ENCODE assay signal across 7 mouse cellular contexts in genomic region chr7:127020491-127020890, GRCm38 (mm10). TPM values are rescaled to one million over a fixed set of nuclear protein-coding genes. Genes with fewer than 3 reads are reported as not detected.
DNase-seq lines count a peak whose midpoint lies in the region; ATAC-seq and TF ChIP-seq lines count a peak whose summit lies in the region.

No protein-coding gene starts in this region.

- H3K4me3 ChIP-seq in left cerebral cortex, adult 2 months = peak overlapping the region; percentile 69
- H3K4me3 ChIP-seq in embryonic fibroblast, embryonic 13.5 days (ENCODE audit: insufficient read depth, low read length) = peak overlapping the region; percentile 29
- peak overlapping the region; percentile 50 for H3K4me3 ChIP-seq in intestine, embryonic 15.5 days (replicated peaks)
- H3K4me3 ChIP-seq in neural tube, embryonic 13.5 days = peak overlapping the region; percentile 54

- TF ChIP-seq CTCF in left cerebral cortex, adult 2 months (IDR thresholded peaks at IDR 0.05) = no peak
- TF ChIP-seq CTCF in embryonic fibroblast, embryonic 13.5 days (IDR thresholded peaks at IDR 0.05; ENCODE audit: borderline replicate concordance, insufficient read depth, low read length) = no peak

- 32% methylated on average over 5 of the region's 5 CpGs for WGBS in intestine, embryonic 15.5 days
- WGBS in neural tube, embryonic 13.5 days = 43% methylated on average over 5 of the region's 5 CpGs

- H3K4me1 ChIP-seq in embryonic fibroblast, embryonic 13.5 days (ENCODE audit: control insufficient read depth, insufficient read depth, low read length) = peaks cover 8% of the 10 kb centered on the region; the same call in 1 of the 2 replicates
- peaks cover 81% of the 10 kb centered on the region for H3K4me1 ChIP-seq in intestine, embryonic 15.5 days (replicated peaks)
- peaks cover 87% of the 10 kb centered on the region for H3K4me1 ChIP-seq in neural tube, embryonic 13.5 days (replicated peaks)

- peak overlapping the region; percentile 58 for H3K9ac ChIP-seq in intestine, embryonic 15.5 days
- H3K9ac ChIP-seq in neural tube, embryonic 13.5 days = peak overlapping the region; percentile 82

- H3K9me3 ChIP-seq in intestine, embryonic 15.5 days = no peaks in the 10 kb centered on the region
- H3K9me3 ChIP-seq in neural tube, embryonic 13.5 days = no peaks in the 10 kb centered on the region

- H3K4me2 ChIP-seq in intestine, embryonic 15.5 days (replicated peaks) = peak overlapping the region; percentile 87
- H3K4me2 ChIP-seq in neural tube, embryonic 13.5 days = peak overlapping the region; percentile 71

- H3K27me3 ChIP-seq in intestine, embryonic 15.5 days (replicated peaks) = no peaks in the 10 kb centered on the region
- H3K27me3 ChIP-seq in neural tube, embryonic 13.5 days = no peaks in the 10 kb centered on the region

- peak in 1 of 2 experiments; percentile 32 for DNase-seq in left cerebral cortex, adult 2 months (ENCODE audit: extremely low spot score in 1 of 2, low spot score in 2 of 2)
- no peak for DNase-seq in left cerebral cortex, postnatal 4 days
- no peak for DNase-seq in urinary bladder, postnatal 4 days (ENCODE audit: low spot score in 2 of 2)
- no peak for DNase-seq in frontal cortex, postnatal 36 days (ENCODE audit: low spot score in 2 of 2)

- ATAC-seq in intestine, embryonic 15.5 days = no peak
- no peak for ATAC-seq in neural tube, embryonic 13.5 days (ENCODE audit: low read depth)

- no peak for TF ChIP-seq POLR2A in embryonic fibroblast, embryonic 13.5 days (IDR thresholded peaks at IDR 0.05; ENCODE audit: low read depth, low read length)

- intact Hi-C loops in left cerebral cortex, adult 2 months (cut with DNase I) = loop anchor here (5.0 kb wide), 1 partner anchor 198 kb away; no protein-coding TSS in a partner anchor
- intact Hi-C loops in left cerebral cortex, postnatal 4 days (cut with DNase I) = no loop called here

- H3K27ac ChIP-seq in left cerebral cortex, adult 2 months = peak overlapping the region; percentile 95
- no peak overlapping the region for H3K27ac ChIP-seq in embryonic fibroblast, embryonic 13.5 days (ENCODE audit: insufficient read depth, low read length)
- peak overlapping the region; percentile 77; the same call in 1 of the 2 replicates for H3K27ac ChIP-seq in intestine, embryonic 15.5 days
- peak overlapping the region; percentile 78 for H3K27ac ChIP-seq in neural tube, embryonic 13.5 days (replicated peaks)

- H3K36me3 ChIP-seq in intestine, embryonic 15.5 days = peaks cover 18% of the 10 kb centered on the region
- H3K36me3 ChIP-seq in neural tube, embryonic 13.5 days = peaks cover 31% of the 10 kb centered on the region

RNA-seq across cellular contexts. Expression of gene Gm42742, which starts 0.4 kb away (rescaled TPM):
- total RNA-seq in left cerebral cortex, adult 2 months (2021) = 10 to 100 TPM; 61.0 to 66.3 TPM
- total RNA-seq in left cerebral cortex, postnatal 4 days (2021) = 10 to 100 TPM; 36.7 to 48.6 TPM
- 13.5 and 15.7 TPM in 2 replicates for polyA plus RNA-seq in embryonic fibroblast, embryonic 13.5 days (2011; ENCODE audit: insufficient read length, low read depth, missing spikeins)
- 41.5 and 51.1 TPM in 2 replicates for polyA plus RNA-seq in intestine, embryonic 15.5 days (2015; fragmentation: Nextera tagmentation; extraction: Ambion mirVana)
- 47.8 and 81.0 TPM in 2 replicates for polyA plus RNA-seq in neural tube, embryonic 13.5 days (2015; fragmentation: Nextera tagmentation; extraction: Ambion mirVana)

RNA-seq across cellular contexts. Expression of gene Prrt2, which starts 0.5 kb away (rescaled TPM):
- 100 to 1,000 TPM; 214 to 216 TPM for total RNA-seq in left cerebral cortex, adult 2 months (2021)
- total RNA-seq in left cerebral cortex, postnatal 4 days (2021) = 100 to 1,000 TPM; 132 to 136 TPM
- 3.1 and 15.3 TPM in 2 replicates for polyA plus RNA-seq in embryonic fibroblast, embryonic 13.5 days (2011; ENCODE audit: insufficient read length, low read depth, missing spikeins)
- polyA plus RNA-seq in intestine, embryonic 15.5 days (2015; fragmentation: Nextera tagmentation; extraction: Ambion mirVana) = 4.3 and 5.0 TPM in 2 replicates
- 22.0 TPM in 2 replicates for polyA plus RNA-seq in neural tube, embryonic 13.5 days (2015; fragmentation: Nextera tagmentation; extraction: Ambion mirVana)

RNA-seq across cellular contexts. Expression of gene Pagr1a, which starts 3.3 kb away (rescaled TPM):
- total RNA-seq in left cerebral cortex, adult 2 months (2021) = 10 to 100 TPM; 15.1 to 27.1 TPM
- 10 to 100 TPM; 10.2 to 15.4 TPM for total RNA-seq in left cerebral cortex, postnatal 4 days (2021)
- polyA plus RNA-seq in embryonic fibroblast, embryonic 13.5 days (2011; ENCODE audit: insufficient read length, low read depth, missing spikeins) = 14.0 and 14.3 TPM in 2 replicates
- 48.4 and 52.6 TPM in 2 replicates for polyA plus RNA-seq in intestine, embryonic 15.5 days (2015; fragmentation: Nextera tagmentation; extraction: Ambion mirVana)
- polyA plus RNA-seq in neural tube, embryonic 13.5 days (2015; fragmentation: Nextera tagmentation; extraction: Ambion mirVana) = 49.5 and 50.4 TPM in 2 replicates

RNA-seq across cellular contexts. Expression of gene Pagr1b, which starts 4.2 kb away (rescaled TPM):
- total RNA-seq in left cerebral cortex, adult 2 months (2021) = 1 to 10 TPM in 1 of 2 experiments, not detected in 1; 1.2 TPM
- total RNA-seq in left cerebral cortex, postnatal 4 days (2021) = 1 to 10 TPM in 1 of 2 experiments, not detected in 1; 1.6 TPM
- polyA plus RNA-seq in embryonic fibroblast, embryonic 13.5 days (2011; ENCODE audit: insufficient read length, low read depth, missing spikeins) = 21.7 and 25.6 TPM in 2 replicates
- 0.43 and 1.5 TPM in 2 replicates for polyA plus RNA-seq in intestine, embryonic 15.5 days (2015; fragmentation: Nextera tagmentation; extraction: Ambion mirVana)
- polyA plus RNA-seq in neural tube, embryonic 13.5 days (2015; fragmentation: Nextera tagmentation; extraction: Ambion mirVana) = 0.50 and 0.61 TPM in 2 replicates

RNA-seq across cellular contexts. Expression of gene Mvp, which starts 6.1 kb away (rescaled TPM):
- total RNA-seq in left cerebral cortex, adult 2 months (2021) = 1 to 10 TPM; 7.2 to 8.3 TPM
- total RNA-seq in left cerebral cortex, postnatal 4 days (2021) = 1 to 10 TPM; 5.4 to 6.0 TPM
- polyA plus RNA-seq in embryonic fibroblast, embryonic 13.5 days (2011; ENCODE audit: insufficient read length, low read depth, missing spikeins) = 32.2 and 47.6 TPM in 2 replicates
- polyA plus RNA-seq in intestine, embryonic 15.5 days (2015; fragmentation: Nextera tagmentation; extraction: Ambion mirVana) = 58.3 and 59.2 TPM in 2 replicates
- polyA plus RNA-seq in neural tube, embryonic 13.5 days (2015; fragmentation: Nextera tagmentation; extraction: Ambion mirVana) = 6.6 and 7.2 TPM in 2 replicates
